Mouse (Mus musculus): ENCODE measurements around the gene Dusp16. TPM values are rescaled to one million over a fixed set of nuclear protein-coding genes. Genes with fewer than 3 reads are reported as not detected.

The Dusp16 gene
- total RNA-seq, 2 experiments from 2014 or later = 8.6 to 9.5 TPM

DNA sequence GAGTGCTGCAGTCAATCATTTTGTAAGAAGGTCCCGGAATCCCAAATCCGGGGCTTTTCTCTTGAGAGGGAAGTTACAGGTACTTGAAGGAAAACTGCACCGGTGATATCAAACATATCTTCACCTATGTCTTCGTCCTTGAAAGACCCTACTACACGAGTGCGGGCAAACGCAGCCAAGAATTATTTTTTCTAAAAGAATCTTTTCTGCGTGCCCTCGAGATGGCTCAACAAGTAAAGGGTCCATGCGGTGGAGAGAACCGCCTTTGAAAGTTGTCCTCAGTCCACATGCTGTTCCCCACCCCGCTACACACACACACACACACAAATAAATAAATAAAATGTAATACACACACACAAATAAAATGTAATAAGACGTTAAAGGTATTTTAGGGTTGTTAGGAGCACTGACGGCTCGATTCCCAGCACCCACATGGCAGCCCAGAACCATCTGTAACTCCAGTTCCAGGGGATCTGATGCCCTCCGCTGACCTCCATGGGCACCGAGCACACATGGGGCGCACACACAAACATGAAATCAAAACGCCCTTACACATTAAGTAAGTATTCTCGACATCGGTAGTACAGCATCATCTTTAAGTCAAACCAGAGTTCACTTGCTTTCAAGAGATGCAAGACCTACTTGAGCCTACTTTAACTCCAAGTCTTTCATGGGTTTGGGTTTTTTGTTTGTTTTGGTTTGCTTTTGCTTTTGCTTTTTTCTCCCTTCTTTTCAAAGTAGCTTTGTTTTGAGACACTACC is 801 bp upstream of the Dusp16 start:
- DNase-seq (ENCODE audit: low spot score in 2 of 2) = no peak

DNA sequence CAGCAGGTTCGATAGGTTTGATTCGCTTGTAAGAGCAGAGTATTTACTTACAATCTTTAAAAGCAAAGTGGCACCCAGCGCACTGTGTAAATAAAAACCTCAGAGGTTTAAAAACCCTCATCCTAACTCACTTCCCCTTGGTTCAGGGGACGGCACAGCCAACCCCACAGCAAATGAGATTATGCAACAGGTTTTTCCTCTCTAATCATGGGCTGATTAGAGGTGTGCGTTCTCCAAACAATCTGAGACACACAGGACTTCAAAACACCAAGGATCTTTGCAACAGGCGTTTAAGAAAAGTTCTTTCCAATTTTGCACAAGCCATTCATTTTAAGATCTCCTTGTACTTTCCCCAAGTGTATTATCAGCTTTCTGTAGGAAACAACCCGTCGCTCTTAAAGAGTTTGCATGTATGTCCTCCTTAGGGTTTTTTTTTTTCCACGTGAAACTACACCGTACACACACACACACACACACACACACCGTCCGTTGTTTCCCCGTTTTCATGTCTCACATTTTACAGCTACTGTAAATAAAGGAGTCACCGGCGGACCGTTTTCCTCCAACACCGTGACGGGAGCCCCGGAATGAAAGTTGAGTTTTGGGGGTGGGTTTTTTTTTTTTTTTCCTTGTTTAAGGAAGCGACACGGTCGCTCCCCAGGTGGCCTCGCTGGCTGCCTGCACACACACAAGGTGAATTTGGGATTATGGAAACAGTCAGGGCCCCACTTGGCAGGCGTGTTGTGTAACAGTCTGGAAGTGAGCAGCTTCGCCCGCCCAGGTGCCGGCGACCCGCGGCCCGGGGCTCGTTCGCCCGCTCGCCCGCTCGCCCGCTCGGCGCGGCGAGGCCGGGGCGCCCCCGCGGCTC is 940 bp downstream of the Dusp16 start:
- peak in 1 of 2 experiments; percentile 9 for DNase-seq (ENCODE audit: low spot score in 2 of 2)

DNA sequence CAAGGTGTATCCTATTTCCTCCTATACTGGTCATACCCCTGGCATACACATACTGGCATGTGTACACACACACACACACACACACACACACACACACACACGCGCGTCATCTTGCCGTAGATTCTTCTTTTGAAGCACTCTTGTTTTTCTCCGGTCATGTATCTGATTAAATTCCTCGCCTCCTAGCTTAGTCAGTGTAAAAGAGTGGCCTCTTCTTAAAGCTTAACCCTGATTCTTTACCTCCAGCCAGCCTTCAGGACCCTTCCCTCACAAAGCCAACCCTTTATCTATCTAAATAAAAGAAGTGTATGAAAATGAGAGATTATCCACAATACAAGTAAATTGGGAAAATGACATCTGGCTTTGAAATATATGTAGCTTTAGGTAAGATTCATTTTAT is 3.3 kb downstream of the Dusp16 start:
- no peak for DNase-seq (ENCODE audit: low spot score in 2 of 2)

DNA sequence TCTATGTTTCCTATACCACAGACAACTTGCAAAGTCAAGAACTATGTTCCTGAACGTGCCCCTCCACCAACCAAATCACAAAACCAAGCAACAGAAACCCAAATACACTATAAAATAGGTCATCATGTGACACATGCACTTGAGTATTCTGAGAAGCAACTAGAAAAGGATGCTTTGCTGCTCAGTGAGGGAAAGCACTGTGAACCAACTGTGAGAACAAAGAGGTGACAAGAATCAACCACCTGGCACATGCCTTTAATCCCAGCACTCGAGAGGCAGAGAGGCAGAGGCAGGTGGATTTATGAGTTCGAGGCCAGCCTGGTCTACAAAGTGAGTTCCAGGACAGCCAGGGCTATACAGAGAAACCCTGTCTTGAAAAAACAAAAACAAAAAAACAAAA is 6.0 kb downstream of the Dusp16 start:
- no peak for DNase-seq (ENCODE audit: low spot score in 2 of 2)

DNA sequence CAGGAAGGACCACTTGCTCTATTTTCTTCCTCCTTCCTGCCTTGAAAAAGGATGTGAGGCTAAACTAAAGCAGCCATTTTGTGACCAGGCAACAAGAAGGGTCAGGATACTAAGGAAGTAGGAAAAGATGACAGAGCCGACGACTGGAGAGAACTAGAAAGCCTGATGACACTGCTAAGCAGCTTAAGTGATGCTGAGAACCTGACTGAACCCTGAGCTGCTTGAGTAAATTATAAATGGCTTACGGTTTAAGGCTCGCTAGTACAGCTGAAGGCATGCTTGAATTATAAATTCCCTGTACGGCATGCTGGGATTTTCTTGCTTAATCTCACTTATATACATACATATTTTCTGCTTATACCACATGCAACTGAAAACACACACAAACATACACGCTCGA is 9.5 kb downstream of the Dusp16 start:
- DNase-seq (ENCODE audit: low spot score in 2 of 2) = no peak

DNA sequence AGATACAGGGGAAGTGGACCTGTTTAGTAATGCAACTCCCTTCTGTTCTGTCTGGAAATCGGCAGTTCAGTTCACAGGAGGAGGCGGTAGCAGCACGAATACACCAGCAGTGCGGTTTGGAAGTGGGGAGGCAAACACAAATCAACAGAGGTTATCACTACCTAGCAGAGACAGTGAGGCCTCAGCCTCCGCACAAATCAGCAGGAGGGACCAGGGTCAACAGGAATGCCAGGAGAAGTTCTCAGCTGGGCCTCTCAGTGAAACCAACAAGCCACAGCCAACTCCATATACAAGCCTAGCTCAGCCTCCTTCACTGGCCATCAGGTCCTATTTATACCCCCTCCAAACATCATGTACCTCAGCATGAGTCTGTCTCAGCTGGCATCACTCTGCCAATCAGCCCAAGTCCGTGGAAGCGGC is 10.9 kb downstream of the Dusp16 start:
- DNase-seq (ENCODE audit: low spot score in 2 of 2) = no peak

DNA sequence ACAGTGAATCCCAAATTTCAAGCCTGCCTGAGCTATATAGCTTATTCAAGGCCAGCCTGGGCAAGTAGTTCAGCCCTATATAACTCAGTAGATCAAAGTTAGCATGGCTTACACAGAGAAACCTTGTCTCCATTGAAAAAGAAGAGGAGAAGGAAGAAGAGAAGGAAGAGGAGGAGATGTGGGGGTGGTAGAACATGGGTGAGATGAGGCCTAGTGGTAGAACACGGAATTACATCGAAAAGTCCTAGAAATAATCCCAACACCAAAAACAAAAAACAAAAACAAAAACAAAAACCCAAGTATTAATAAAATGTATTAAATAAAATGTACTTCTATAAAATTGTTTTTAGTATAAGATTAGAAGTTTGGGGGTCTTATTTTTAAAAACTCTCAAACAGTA is 12.4 kb downstream of the Dusp16 start:
- DNase-seq (ENCODE audit: low spot score in 2 of 2) = no peak

DNA sequence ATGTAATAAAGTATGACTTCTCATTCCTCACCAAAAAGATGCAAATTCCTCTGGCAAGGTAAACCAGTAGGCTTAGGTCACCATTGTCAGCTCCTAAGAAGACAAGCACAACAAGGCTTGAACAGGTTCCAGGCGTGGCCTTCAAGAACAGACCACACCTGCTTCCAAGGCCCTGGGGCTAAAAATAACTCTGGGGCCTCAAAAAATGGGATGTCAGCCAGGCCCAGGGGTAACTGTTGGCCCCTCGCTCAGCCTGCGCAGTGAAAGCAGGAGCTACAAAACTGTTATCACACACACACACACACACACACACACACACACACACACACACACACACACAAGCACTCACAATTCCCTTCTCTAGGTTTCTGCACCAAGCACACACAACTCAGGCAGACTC is 18.5 kb downstream of the Dusp16 start:
- DNase-seq (ENCODE audit: low spot score in 2 of 2) = no peak

DNA sequence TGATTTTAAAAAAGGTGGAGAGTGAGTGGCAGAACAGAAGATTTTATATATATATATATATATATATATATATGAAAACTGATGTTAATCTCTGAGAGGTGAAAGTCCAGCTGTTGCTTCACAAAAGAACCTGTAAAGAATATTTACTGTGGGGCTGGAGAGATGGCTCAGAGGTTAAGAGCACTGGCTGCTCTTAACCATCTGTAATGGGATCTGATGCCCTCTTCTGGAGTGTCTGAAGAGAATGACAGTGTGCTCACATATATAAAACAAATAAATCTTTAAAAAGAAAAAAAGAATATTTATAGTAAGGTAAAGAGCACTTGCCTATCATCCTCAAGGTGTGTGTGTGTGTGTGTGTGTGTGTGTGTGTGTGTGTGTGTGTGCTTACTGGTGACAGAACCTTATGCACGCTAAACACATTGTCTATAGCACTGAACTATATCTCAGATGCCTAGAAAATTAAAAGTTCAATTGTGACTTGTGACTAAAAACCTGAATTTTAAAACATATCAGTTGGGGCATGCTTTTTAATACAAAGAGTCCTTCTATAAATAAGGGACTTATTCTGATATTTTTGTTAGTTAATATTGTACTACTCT is 19.0 kb downstream of the Dusp16 start:
- DNase-seq (ENCODE audit: low spot score in 2 of 2) = no peak

DNA sequence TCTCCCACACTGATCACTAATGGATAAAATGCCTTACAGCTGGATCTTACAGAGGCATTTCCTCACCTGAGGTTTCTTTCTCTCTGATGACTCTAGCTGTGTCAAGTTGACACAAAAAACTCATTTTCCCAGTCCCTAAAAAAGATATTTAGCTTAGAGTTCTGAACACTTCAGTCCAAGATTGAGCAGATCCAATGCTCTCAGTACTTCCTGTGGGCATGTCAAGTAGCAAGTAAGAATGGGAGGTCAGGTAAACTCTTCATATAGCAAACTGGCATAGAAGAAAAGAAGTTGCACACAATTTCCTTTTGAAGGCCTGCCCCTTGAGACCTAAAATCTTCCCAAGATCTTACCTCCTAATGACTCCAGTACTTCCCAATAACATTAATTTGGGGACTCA is 22.1 kb downstream of the Dusp16 start:
- DNase-seq (ENCODE audit: low spot score in 2 of 2) = no peak

DNA sequence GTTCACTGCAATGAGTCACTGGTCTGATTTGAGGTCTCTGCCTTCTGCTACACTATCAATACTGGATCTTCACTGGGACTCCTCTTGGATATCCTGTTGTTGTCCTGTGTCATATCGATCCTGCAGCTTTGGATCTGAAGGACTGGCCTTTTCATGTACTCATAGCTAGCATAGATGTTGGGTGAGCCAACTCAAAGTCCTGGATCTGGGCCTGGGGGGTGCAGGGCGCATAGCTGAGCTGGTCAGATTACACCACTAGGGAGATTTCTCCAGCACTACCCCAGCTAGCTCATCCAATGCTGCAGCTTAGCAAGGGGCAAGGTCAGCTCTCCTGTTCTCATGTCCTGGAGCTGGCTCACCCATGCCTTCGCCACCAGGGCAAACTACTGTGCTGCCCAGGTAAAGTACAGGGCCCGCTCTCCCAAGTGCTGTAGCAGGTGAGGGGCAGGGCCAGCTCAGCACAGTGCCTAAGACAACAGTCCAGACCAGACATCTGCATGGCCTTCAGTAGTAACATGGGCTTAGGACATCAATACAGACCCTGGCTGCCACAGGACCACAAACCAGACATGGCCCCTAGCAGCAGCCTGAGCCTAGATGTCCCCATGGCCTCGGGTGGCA is 27.9 kb downstream of the Dusp16 start:
- DNase-seq (ENCODE audit: low spot score in 2 of 2) = no peak

DNA sequence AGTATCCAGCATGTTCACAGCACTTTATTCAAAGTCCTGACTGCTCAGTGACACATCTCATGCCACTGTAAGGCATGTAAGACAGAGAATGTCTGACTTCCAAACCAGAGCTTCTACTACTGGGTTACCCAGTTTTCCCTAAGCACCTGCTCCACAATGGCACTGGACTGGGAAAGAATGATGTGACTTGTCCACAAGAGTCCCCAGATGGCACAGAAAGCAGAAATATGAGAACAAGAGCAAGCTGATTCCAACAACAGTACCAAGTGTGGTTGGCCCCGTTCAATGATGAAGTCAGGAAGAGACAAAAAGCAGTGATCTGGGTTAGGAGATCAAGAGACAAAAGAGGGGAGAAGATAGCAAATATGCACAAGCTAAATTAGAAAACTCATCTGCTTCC is 29.0 kb downstream of the Dusp16 start:
- no peak for DNase-seq (ENCODE audit: low spot score in 2 of 2)

DNA sequence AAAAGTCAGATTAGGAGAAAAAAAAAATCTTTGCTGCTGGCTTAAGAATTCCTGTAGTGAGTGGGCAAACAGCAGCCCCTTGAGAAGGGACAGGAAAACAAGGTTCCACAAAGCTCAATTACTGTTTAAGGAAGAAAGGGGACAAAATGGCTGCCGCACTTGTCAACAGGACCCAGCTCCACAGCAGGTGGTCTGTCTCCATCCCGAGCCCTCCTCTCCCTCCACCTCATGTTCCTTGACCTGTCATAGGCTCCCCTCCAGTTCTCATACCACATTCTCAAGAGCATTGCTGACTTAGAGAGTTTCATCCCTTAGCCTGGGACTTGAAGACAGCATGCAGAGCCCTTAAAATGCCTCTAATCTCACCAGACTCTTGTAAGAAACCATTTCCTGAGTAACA is 30.6 kb downstream of the Dusp16 start:
- DNase-seq (ENCODE audit: low spot score in 2 of 2) = no peak

DNA sequence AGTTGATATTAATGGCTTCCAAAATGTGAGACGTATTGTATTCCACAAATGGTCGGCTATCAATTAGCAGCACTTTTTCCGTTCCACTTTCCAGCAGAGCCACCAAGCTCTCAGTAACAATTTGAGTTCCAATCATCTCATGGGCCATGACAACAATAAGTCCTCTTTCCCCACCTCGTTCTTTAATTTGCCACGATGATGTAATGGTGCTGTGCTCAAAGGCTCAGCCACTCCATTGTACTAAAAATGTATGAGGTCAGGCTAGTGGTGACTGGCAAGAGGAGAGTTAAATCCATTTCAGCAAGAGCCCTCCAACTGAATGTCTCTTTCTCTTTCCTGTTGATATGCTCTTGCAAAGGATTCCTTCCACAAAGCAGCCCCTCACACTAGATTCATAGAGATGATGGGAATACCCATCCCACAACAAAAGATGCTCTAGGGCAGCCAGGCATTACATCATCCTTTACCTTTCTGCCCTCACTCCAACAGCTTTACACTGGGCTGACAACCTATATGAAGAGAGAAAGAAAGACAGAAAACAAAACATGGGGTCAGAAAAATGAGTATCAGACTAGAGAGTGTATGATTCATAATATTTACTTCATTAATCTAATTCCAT is 31.4 kb downstream of the Dusp16 start:
- no peak for DNase-seq (ENCODE audit: low spot score in 2 of 2)

DNA sequence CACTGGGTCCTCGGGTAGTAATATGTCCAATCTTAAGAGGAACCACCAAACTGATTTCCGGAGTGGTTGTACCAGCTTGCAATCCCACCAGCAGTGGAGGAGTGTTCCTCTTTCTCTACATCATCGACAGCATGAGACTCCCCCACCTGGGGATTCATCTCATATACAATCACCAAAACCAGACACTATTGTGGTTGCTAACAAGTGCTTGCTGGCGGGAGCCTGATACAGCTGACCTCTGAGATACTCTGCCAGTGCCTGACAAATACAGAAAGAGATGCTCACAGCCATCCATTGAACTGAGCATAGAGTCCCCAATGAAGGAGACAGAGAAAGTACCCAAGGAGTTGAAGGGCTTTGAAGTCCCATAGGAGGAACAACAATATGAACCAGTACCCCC is 36.4 kb downstream of the Dusp16 start:
- DNase-seq (ENCODE audit: low spot score in 2 of 2) = no peak

DNA sequence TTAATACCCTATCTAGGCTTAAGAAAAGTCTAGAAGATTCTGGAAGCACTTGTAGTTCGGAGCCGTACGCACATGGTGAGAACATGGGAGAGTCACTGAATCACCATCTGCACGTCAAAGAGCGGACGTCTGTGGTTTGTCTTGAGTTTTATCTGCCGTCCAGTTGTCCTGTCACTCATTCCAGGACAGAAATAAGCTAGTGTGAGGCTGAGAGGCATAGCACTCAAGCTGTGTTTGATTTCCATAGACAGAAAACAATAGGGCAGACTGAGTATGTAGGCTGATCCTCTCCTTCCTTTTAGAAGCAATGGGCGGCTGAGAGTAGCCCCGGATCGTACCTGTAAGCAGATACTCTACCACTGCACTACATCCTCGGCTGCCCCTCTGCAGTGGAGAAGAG is 38.6 kb downstream of the Dusp16 start:
- DNase-seq (ENCODE audit: low spot score in 2 of 2) = no peak

DNA sequence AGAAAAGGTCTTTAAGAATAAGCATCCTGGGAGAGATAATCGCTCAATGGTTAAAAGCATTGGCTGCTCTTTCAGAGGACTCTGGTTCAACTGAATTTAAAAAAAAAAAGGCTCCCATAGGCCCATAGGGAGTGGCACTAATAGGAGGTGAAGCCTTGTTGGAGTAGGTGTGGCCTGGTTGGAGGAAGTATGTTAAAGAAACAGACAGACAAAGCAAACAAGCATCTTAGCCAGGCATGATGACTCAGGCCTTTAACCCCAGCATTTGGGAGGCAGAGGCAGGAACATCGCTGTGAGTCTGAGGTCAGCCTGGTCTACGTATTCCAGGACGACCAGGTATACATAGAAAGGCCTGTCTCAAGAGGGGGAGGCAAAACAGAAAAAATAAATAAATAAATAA is 39.0 kb downstream of the Dusp16 start:
- DNase-seq (ENCODE audit: low spot score in 2 of 2) = no peak

DNA sequence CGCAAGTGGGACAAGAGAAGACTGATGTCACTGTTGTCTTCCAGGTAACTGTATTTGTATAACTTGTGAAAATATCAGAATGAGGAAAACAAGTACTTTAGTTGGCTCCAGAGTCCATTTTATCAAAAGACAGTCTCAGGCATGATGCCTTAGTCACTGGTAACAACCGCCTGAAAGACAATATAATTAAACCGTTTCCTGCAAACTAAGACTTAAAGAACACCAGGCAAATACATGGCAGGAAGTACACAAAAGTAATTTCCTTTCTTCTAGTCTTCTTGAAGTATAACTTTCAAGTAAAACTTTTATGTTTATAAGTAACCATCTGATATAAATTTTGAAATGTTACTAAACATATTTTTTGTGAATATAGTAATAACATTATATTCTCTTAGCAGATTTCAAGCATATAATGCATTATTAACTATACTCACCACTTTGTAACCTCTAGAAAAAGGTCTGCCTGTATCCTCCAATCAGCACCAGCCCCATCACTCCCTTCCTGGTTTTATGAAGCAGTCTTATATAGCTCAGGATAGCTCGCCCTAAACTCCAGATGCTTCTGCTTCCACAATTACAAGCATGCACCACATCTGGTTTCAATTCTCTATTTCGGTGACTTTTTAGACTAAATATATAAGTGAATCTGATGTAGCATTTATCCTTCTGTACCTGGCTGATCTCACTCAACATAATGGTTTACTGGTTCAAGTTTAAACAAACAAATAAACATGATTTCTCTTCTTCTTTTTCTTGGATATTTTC is 40.4 kb downstream of the Dusp16 start:
- no peak for DNase-seq (ENCODE audit: low spot score in 2 of 2)

DNA sequence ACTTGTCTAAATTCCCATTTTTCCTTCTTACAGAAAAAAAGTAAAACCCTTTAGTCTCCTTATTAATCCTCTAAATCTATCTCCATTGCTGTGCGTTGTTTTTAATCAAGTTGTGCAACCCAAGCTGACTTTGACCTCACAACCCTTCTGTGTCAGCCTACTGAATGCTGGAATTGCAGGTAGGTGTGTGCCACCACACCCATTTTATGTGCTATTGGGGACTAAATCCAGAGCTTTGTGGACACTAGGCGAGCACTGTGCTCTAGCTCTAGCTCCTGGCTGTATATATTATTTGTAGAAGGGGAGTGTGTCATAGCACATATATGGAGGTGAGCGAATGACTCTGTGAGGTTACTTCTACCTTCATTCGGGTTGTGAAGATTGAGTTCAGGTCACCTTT is 41.3 kb downstream of the Dusp16 start:
- DNase-seq (ENCODE audit: low spot score in 2 of 2) = no peak

DNA sequence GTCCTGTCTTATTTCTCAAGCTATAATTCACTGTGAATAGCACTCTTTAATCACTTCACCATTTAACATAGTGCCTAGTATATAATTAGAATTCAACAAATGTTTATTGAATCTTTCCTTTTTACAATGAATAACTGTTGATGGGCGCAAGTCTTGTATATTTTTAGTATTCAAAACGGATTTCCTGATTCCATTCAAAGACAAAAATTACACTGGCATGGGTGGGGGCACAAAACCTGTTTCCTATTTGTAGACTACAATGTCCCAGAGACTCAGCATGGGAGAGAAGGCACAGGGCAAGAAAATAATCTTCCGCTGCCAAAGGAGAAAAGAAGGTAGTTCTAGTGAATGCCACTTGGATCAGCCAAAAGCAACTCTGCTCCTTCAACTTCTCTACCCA is 44.3 kb downstream of the Dusp16 start:
- DNase-seq (ENCODE audit: low spot score in 2 of 2) = no peak

DNA sequence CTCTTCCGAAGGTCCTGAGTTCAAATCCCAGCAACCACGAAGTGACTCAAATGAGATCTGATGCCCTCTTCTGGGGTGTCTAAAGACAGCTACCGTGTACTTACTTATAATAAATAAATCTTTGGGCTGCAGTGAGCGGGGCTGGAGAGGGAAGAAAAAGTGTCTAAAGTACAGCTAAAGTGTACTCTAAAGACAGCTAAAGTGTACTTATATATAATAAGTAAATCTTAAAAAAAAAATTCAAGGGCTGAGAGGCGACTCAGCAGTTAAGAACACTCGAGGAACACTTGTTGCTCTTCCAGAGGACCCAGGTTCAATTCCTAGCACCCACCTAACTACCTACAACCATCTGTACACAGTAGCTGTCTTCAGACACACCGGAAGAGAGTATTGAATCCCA is 46.5 kb downstream of the Dusp16 start:
- no peak for DNase-seq (ENCODE audit: low spot score in 2 of 2)

All from layer of hippocampus, postnatal 14 days (tissue).